Mouse (Mus musculus) ES-Bruce4 (cell line): ENCODE results near the gene Gdf1.

ENCODE experiments used
- EP300 ChIP-seq: IDR thresholded peaks from 2 replicates; pipeline ENCODE4 v1.6.1; 2011; ENCODE audit warnings: low read depth, low read length; ENCODE audit not compliant: insufficient read depth
- POLR2A ChIP-seq: IDR thresholded peaks from one replicate; pipeline ENCODE4 v1.8.1; 2011; ENCODE audit warnings: low read length; ENCODE audit not compliant: insufficient read depth

- no peak for TF ChIP-seq POLR2A
- no peak for TF ChIP-seq EP300
Observed at GRCm38 (mm10) chr8:70285304-70285703, 44.3 kb upstream of the Gdf1 start.
